Mouse (Mus musculus) erythroblast, embryonic 14.5 days (primary cell): ENCODE results near the gene Hs3st6. TPM values are rescaled to one million over a fixed set of nuclear protein-coding genes. Genes with fewer than 3 reads are reported as not detected.

Source experiments
- H3K27me3 ChIP-seq: 2 replicates; pipeline ENCODE4 v1.6.1; 2012; ENCODE audit warnings: inconsistent platforms; ENCODE audit not compliant: control insufficient read depth
- H3K36me3 ChIP-seq: 2 replicates; pipeline ENCODE4 v1.6.1; 2012; ENCODE audit warnings: mild to moderate bottlenecking, inconsistent platforms; ENCODE audit not compliant: control insufficient read depth
- H3K4me1 ChIP-seq: 2 replicates; pipeline ENCODE4 v1.6.1; 2012; ENCODE audit warnings: inconsistent platforms; ENCODE audit not compliant: control insufficient read depth
- H3K4me3 ChIP-seq: replicated peaks from 2 replicates; pipeline ENCODE3; 2012; ENCODE audit warnings: moderate library complexity, mild to moderate bottlenecking, inconsistent platforms
- H3K9me3 ChIP-seq: 2 replicates; pipeline ENCODE4 v1.6.1; 2012; ENCODE audit warnings: low read length, inconsistent platforms, mixed read lengths; ENCODE audit not compliant: control insufficient read depth
- GATA1 ChIP-seq: IDR thresholded peaks from 2 replicates; pipeline ENCODE4 v1.6.1; 2012; ENCODE audit warnings: low read length, inconsistent platforms, mixed read lengths
- TAL1 ChIP-seq: IDR thresholded peaks from 3 replicates; pipeline ENCODE4 v1.6.1; 2012; ENCODE audit warnings: low read length, inconsistent platforms, mixed read lengths
- polyA plus RNA-seq: library from polyadenylated mRNA; stranded (reverse); fragments of >175 nt; gene quantifications from 2 replicates; pipeline ENCODE4 v1.2.3, GENCODE M21; 2012

The Hs3st6 gene
- polyA plus RNA-seq, 1 experiment = not detected

GRCm38 (mm10) chr17:24738238-24738637, 14.6 kb upstream of the Hs3st6 start:
- no peaks in the 10 kb centered on the region for H3K27me3 ChIP-seq
- H3K4me1 ChIP-seq = peaks cover 40% of the 10 kb centered on the region
- H3K36me3 ChIP-seq = peaks cover 25% of the 10 kb centered on the region
- TF ChIP-seq TAL1 (no peak), GATA1 (no peak)
- H3K9me3 ChIP-seq = no peaks in the 10 kb centered on the region
- no peak overlapping the region for H3K4me3 ChIP-seq

- Histone ChIP-seq H3K4me1 (peaks cover 41% of the 10 kb centered on the region), H3K36me3 (peaks cover 25% of the 10 kb centered on the region), H3K27me3 (no peaks in the 10 kb centered on the region), H3K9me3 (no peaks in the 10 kb centered on the region), H3K4me3 (no peak overlapping the region)
- no peak for TF ChIP-seq GATA1
These were observed 12.9 kb upstream of the Hs3st6 start for GRCm38 (mm10) chr17:24739926-24740325.

GRCm38 (mm10) chr17:24742307-24742706, 10.5 kb upstream of the Hs3st6 start:
- Histone ChIP-seq H3K4me1 (peaks cover 19% of the 10 kb centered on the region), H3K9me3 (no peaks in the 10 kb centered on the region), H3K36me3 (peaks cover 25% of the 10 kb centered on the region), H3K27me3 (peaks cover 7% of the 10 kb centered on the region), H3K4me3 (no peak overlapping the region)
- TF ChIP-seq TAL1 (no peak), GATA1 (no peak)

- Histone ChIP-seq H3K9me3 (no peaks in the 10 kb centered on the region), H3K4me1 (peaks cover 8% of the 10 kb centered on the region), H3K27me3 (peaks cover 14% of the 10 kb centered on the region), H3K36me3 (peaks cover 25% of the 10 kb centered on the region), H3K4me3 (no peak overlapping the region)
- TF ChIP-seq TAL1 (no peak), GATA1 (no peak)
These were observed 8.9 kb upstream of the Hs3st6 start for GRCm38 (mm10) chr17:24743896-24744295.

GRCm38 (mm10) chr17:24744381-24744780, 8.4 kb upstream of the Hs3st6 start:
- TF ChIP-seq TAL1 (no peak), GATA1 (no peak)
- H3K27me3 ChIP-seq = peaks cover 18% of the 10 kb centered on the region

GRCm38 (mm10) chr17:24745526-24746497, 7.0 kb upstream of the Hs3st6 start:
- Histone ChIP-seq H3K27me3 (peaks cover 30% of the 10 kb centered on the region), H3K9me3 (no peaks in the 10 kb centered on the region), H3K4me3 (no peak overlapping the region), H3K4me1 (peaks cover 2% of the 10 kb centered on the region), H3K36me3 (peaks cover 11% of the 10 kb centered on the region)
- TF ChIP-seq TAL1 = no peak

More at GRCm38 (mm10) chr17:24744381-24744780, 8.4 kb upstream of the Hs3st6 start:
- Histone ChIP-seq H3K9me3 (no peaks in the 10 kb centered on the region), H3K4me1 (peaks cover 5% of the 10 kb centered on the region), H3K4me3 (no peak overlapping the region), H3K36me3 (peaks cover 22% of the 10 kb centered on the region)

GRCm38 (mm10) chr17:24746986-24747385, 5.8 kb upstream of the Hs3st6 start:
- peaks cover 41% of the 10 kb centered on the region for H3K27me3 ChIP-seq
- no peak overlapping the region for H3K4me3 ChIP-seq
- TF ChIP-seq GATA1 = no peak
- TF ChIP-seq TAL1 = no peak
- peaks cover 3% of the 10 kb centered on the region; the same call in 1 of the 2 replicates for H3K36me3 ChIP-seq
- H3K4me1 ChIP-seq = peaks cover 2% of the 10 kb centered on the region
- no peaks in the 10 kb centered on the region for H3K9me3 ChIP-seq

- Histone ChIP-seq H3K4me3 (no peak overlapping the region), H3K27me3 (peaks cover 82% of the 10 kb centered on the region), H3K4me1 (peaks cover 11% of the 10 kb centered on the region), H3K9me3 (peaks cover 8% of the 10 kb centered on the region), H3K36me3 (no peaks in the 10 kb centered on the region)
- TF ChIP-seq GATA1 (no peak), TAL1 (no peak)
These were observed 1.3 kb upstream of the Hs3st6 start for GRCm38 (mm10) chr17:24751528-24751927.

GRCm38 (mm10) chr17:24757394-24757793, 4.6 kb downstream of the Hs3st6 start:
- H3K9me3 ChIP-seq = peaks cover 7% of the 10 kb centered on the region
- H3K36me3 ChIP-seq = no peaks in the 10 kb centered on the region
- no peak overlapping the region for H3K4me3 ChIP-seq
- TF ChIP-seq TAL1 (no peak), GATA1 (no peak)
- peaks cover 9% of the 10 kb centered on the region for H3K4me1 ChIP-seq
- H3K27me3 ChIP-seq = peaks cover 52% of the 10 kb centered on the region
